Mouse (Mus musculus) kidney, postnatal 25 days (tissue): ENCODE data around the gene Gcnt3.

Experiments
- DNase-seq, 2 experiments: peaks; one replicate each; pipeline ENCODE4 v3.0.0; 2021; ENCODE audit warnings: mixed read lengths in 2 of 2

Gcnt3 gene

GRCm38 (mm10) chr9:69994547-69994946 is 43.3 kb downstream of the Gcnt3 start:
- DNase-seq = no peak

GRCm38 (mm10) chr9:69993479-69993878 is 44.4 kb downstream of the Gcnt3 start:
- no peak for DNase-seq

- no peak for DNase-seq
These were observed 45.0 kb downstream of the Gcnt3 start for GRCm38 (mm10) chr9:69992841-69993277.

GRCm38 (mm10) chr9:69990346-69990745 is 47.5 kb downstream of the Gcnt3 start:
- no peak for DNase-seq

GRCm38 (mm10) chr9:69989303-69990121 is 48.4 kb downstream of the Gcnt3 start, which contains the start of gene Bnip2:
TSS of gene Bnip2 (plus strand) at chr9:69989466.
- peak; percentile 98 to 99 for DNase-seq

- no peak for DNase-seq
These were observed 49.1 kb downstream of the Gcnt3 start for GRCm38 (mm10) chr9:69988706-69989302.

GRCm38 (mm10) chr9:69987579-69987978 is 50.3 kb downstream of the Gcnt3 start:
- DNase-seq = peak in 1 of 2 experiments; percentile 75

GRCm38 (mm10) chr9:69986571-69986970 is 51.3 kb downstream of the Gcnt3 start:
- DNase-seq = no peak

GRCm38 (mm10) chr9:69986063-69986462 is 51.8 kb downstream of the Gcnt3 start:
- DNase-seq = no peak

GRCm38 (mm10) chr9:69985526-69985925 is 52.4 kb downstream of the Gcnt3 start:
- no peak for DNase-seq
